Mouse (Mus musculus): ENCODE measurements at regions not wholly inside any gene's neighbourhood (a gene's known extent, or its start where the extent isn't known, plus 50 kb on each side); places are given as distances from the start of the nearest gene placed in this dataset.

GRCm38 (mm10) chr3:119653007-119653565, 131.2 kb downstream of the Ptbp2 start:
- DNase-seq (ENCODE audit: low spot score in 2 of 2), result no peak

DNA sequence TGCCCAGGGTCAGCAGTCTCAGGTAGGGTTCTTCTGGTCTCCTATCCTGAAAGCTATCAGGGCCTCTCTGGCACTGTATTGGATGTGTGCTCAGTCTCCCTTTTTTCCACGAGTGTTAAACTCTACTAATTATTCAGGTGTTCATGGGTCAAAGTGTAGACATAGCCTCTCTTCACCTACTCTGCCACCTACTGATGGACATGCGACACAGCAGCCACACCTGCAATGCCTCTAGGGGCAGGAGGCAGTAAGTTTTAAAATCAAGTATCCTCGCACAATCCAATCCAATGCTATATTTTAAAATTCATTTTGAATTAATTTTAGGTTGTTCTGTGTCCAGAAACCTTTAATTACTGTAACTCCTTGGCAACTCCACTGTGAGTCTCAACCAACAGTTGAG, 145.6 kb downstream of the Ptbp2 start:
- no peak for DNase-seq (ENCODE audit: low spot score in 2 of 2)

- no peak for DNase-seq (ENCODE audit: low spot score in 2 of 2)
These were observed 148.6 kb downstream of the Ptbp2 start for GRCm38 (mm10) chr3:119635641-119636040.

- DNase-seq (ENCODE audit: low spot score in 2 of 2), result no peak
These were observed 150.8 kb downstream of the Ptbp2 start for GRCm38 (mm10) chr3:119633516-119633915.

DNA sequence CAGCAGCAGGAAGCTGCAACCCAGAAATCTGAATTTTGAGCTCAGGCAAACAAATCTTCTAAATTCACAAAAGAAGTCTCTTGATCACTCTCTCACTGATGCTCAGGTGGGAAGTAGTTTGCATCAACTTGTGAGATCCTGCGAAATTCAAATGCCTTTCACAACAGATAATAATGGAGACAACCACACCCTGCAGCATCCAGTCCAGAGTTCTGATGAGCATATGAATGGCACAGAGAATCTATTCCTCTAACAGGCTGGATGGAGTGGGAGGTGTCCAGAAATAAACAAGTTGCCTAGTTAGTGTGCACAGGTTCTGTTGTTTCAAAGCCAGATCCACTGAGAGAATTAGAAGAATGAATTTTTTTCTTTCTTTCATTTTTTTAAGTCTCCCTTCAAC, 178.2 kb downstream of the Ptbp2 start:
- DNase-seq (ENCODE audit: low spot score in 2 of 2), result no peak

GRCm38 (mm10) chr3:119588872-119589416, 195.3 kb downstream of the Ptbp2 start:
- no peak for DNase-seq (ENCODE audit: low spot score in 2 of 2)

GRCm38 (mm10) chr3:119587971-119588370, 196.3 kb downstream of the Ptbp2 start:
- DNase-seq (ENCODE audit: low spot score in 2 of 2), result no peak

GRCm38 (mm10) chr3:119575516-119575915, 208.8 kb downstream of the Ptbp2 start:
- no peak for DNase-seq (ENCODE audit: low spot score in 2 of 2)

GRCm38 (mm10) chr3:119537884-119538283, 246.4 kb downstream of the Ptbp2 start:
- DNase-seq (ENCODE audit: low spot score in 2 of 2), result no peak

DNA sequence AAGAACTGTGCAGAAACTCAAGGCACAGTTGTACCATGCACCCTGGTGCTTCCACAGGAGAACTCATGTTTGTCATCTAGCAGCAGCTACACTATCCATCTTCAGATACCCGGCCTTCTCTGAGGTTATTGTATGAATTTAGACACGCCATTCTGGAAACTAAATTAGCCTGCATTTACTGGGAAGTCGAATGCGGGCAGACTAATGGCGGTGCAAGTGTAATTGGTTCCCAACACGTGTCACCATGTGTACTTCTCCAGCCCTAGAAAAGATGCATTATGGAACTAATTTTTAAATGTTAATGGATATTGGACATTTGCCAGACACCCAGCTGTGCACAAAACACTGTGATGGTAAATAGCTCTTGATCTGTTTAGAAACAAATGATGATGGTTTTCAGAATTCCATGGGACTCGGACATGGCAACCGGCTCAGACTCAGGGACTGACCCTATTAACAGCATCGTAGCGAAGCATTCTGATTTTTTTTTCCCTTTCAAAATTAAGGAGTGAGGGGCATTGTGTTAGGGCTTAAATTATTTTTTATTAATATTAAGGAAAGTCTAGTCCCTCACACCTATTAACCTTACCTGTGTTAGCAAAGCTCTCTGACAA, 259.6 kb downstream of the Ptbp2 start:
- no peak for DNase-seq (ENCODE audit: low spot score in 2 of 2)

GRCm38 (mm10) chr3:119512596-119512995, 271.7 kb downstream of the Ptbp2 start:
- no peak for DNase-seq (ENCODE audit: low spot score in 2 of 2)

GRCm38 (mm10) chr3:119509132-119509531, 275.1 kb downstream of the Ptbp2 start:
- DNase-seq (ENCODE audit: low spot score in 2 of 2), result no peak

GRCm38 (mm10) chr3:119503471-119503972, 280.7 kb downstream of the Ptbp2 start:
- no peak for DNase-seq (ENCODE audit: low spot score in 2 of 2)

DNA sequence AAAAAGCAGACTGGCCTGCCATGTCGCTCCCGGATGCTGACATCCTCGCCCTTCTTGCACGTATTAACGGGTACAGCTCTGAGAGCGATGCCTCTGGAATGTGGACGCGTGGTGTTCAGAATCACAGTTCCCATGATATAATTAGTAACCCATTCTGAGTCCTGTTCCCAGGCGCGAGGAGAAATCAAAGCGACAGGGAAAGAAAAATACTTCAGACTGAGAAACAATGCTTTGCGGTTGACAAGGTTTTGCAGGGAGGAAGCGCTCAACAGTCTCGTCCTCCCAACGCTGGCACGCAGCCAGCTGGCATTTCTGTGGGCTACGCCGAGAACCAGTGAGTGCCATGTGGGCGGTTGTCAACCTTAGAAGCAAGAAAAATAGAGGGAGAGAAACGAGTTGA, 285.6 kb downstream of the Ptbp2 start:
- peak; percentile 55 to 69 for DNase-seq (ENCODE audit: low spot score in 2 of 2)

- DNase-seq (ENCODE audit: low spot score in 2 of 2), result no peak
These were observed 286.4 kb downstream of the Ptbp2 start for GRCm38 (mm10) chr3:119497880-119498279.

GRCm38 (mm10) chr3:119494580-119494979, 289.7 kb downstream of the Ptbp2 start:
- DNase-seq (ENCODE audit: low spot score in 2 of 2), result no peak

- no peak for DNase-seq (ENCODE audit: low spot score in 2 of 2)
These were observed 291.6 kb downstream of the Ptbp2 start for GRCm38 (mm10) chr3:119492627-119493026.

- DNase-seq (ENCODE audit: low spot score in 2 of 2), result no peak
These were observed 294.9 kb downstream of the Ptbp2 start for GRCm38 (mm10) chr3:119489336-119489735.

Data from frontal cortex, postnatal 25 days (tissue).